Mouse (Mus musculus): ENCODE data around the gene Tmem232.
A peak's percentile ranks its signal among the peaks of the same experiment; 100 is the strongest.
"Not testable (repeated sequence)": the region's sequence is repeated elsewhere in the genome, so short reads cannot be mapped to it uniquely, and the experiment has no call there.

Tmem232 gene

GRCm38 (mm10) chr17:65540441-65541272 lies at the start of gene Tmem232:
Gene Tmem232 (minus strand): TSS chr17:65540782.
- DNase-seq (ENCODE audit: low spot score) = no peak

DNA sequence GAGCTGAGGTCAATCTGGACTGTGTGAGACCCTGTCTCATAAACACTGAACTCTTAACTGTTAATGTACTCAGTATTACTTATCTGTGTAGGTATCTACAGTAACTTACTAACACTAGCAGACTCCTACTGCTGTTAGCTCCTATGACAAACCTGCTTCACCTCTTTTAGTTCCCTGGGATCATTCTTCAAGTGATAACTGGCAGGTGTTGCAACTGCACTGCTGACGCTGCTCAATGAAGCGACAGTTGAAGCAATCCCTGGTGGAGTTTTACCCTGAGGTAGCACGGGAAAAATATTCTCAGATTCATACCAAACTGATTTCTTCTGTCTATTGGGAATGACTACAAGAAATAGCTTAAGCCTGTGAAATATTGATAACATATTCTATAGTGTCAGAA lies 46.3 kb upstream of the Tmem232 start:
- DNase-seq (ENCODE audit: low spot score) = no peak

GRCm38 (mm10) chr17:65581440-65581839 lies 40.9 kb upstream of the Tmem232 start:
- no peak for DNase-seq (ENCODE audit: low spot score)

- DNase-seq (ENCODE audit: low spot score) = no peak
These were observed 39.2 kb upstream of the Tmem232 start for GRCm38 (mm10) chr17:65579766-65580165.

- DNase-seq (ENCODE audit: low spot score) = no peak
These were observed 34.8 kb upstream of the Tmem232 start for GRCm38 (mm10) chr17:65575339-65575738.

DNA sequence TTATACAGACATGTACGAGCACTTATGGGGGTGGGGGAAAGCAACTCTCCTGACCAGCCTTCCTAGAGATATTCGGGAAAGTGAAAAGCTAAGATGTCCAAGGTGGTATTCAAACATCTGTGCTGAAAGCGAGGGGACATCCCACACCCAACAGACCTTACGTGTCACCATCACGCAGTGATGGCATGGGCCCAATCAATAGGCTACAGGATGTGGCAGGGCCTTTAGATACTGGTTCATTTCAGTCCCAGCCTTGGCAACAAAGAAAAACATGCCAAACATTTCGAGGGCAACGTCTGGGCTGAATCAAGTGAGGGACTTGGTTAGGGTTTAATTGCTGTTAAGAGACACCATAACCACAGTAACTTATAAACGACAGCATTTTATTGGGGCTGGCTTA lies 34.3 kb upstream of the Tmem232 start:
- no peak for DNase-seq (ENCODE audit: low spot score)

- DNase-seq (ENCODE audit: low spot score) = no peak
These were observed 31.3 kb upstream of the Tmem232 start for GRCm38 (mm10) chr17:65571866-65572265.

DNA sequence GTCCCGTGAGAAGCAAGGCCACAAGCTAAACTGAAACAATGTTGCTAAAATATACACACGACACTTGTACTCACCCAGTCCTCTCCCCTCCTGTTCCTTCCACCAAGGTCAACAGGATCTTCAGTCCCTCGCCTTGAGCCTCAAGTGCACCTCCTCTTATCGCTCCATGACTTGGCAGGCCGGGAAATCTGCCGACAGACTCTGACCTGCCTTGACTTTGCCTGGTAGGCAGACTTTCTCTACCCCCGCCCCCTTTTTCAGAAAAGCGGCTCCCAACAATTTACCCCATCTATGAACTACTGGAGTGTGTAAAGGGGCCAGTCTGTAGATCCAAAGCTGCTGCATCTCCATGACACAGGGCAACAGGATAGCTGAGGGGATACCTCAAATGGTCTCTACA lies 30.9 kb upstream of the Tmem232 start:
- DNase-seq (ENCODE audit: low spot score) = no peak

- no peak for DNase-seq (ENCODE audit: low spot score)
These were observed 23.6 kb upstream of the Tmem232 start for GRCm38 (mm10) chr17:65564189-65564588.

GRCm38 (mm10) chr17:65563345-65563744 lies 22.8 kb upstream of the Tmem232 start:
- DNase-seq (ENCODE audit: low spot score) = no peak

- DNase-seq (ENCODE audit: low spot score) = peak; percentile 39
These were observed 22.2 kb upstream of the Tmem232 start for GRCm38 (mm10) chr17:65562761-65563160.

GRCm38 (mm10) chr17:65561361-65562015 lies 20.9 kb upstream of the Tmem232 start:
- DNase-seq (ENCODE audit: low spot score) = no peak

DNA sequence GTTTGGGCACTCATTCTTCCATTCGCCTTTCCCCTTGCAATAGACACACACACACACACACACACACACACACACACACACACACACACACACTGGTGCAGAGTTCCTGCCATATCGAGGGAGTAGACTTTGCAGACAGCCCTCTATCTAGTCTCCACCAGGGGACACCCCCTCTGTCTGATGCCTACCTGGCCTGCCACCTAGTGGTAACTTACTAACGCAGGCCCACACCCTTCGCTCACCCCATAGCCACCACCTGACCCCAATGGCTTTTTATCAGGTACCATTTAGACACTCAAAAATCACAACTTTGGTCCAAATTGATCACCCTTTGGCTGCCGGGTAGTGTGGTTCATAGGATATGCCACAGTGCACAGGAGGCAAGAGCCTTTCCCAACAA lies 18.7 kb upstream of the Tmem232 start:
- DNase-seq (ENCODE audit: low spot score) = no peak

DNA sequence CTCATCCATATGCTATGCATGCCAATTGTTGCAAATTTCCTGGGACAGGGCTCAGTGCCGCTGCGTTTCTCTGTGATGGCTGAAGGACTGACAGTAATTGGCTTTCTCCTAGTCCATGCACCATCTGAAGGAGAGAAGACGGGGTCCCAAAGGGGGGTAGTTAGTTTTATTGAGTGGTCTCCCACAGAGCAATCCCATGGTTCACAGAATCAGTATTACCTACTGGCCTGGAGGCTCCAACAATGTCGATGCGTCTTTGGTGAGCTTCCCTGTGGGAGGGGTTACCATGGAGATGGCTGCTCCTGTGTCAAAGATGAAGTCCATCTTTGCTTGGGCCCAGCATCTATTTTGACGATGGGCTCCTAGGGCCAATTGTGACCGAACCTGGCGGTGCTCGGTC lies 18.2 kb upstream of the Tmem232 start:
- DNase-seq (ENCODE audit: low spot score) = no peak

DNA sequence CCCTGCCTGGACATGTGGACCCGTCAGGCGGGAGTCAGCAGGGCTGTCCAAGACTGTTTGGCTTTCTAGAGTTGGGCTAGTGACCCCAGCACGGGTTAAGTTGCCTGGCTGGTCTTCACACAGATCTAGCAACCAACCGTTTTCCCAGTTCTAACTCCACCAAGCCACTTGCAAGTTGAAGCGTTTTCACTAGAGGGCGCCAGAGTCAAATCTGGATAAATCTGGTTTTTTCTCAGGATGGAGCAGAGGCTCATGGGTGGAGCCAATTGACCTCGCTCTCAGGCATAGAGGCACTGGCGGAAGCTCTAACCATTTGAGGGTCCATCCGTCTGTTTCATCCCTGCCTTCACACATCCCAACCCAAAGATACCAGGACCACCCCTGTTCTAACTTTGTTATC lies 17.6 kb upstream of the Tmem232 start:
- DNase-seq (ENCODE audit: low spot score) = no peak

DNA sequence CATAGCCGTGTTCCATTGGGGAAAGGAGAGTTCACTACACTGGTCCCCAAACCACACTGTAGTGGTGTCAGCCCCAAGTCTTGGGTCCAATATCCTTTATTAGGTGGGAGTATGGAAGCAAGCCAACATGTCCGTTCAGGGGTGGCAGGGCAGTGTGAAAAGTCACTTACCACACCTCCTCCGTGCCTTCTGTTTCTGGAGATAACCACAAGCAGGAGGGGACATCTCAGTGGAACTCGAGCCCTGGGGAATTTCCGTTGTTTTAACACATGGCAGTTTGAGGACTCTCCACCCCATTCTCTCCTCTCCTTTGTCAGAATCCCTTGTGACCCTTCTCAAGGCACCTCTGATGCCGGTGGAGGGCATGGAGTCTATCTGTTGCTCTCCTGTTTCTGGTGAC lies 16.6 kb upstream of the Tmem232 start:
- no peak for DNase-seq (ENCODE audit: low spot score)

DNA sequence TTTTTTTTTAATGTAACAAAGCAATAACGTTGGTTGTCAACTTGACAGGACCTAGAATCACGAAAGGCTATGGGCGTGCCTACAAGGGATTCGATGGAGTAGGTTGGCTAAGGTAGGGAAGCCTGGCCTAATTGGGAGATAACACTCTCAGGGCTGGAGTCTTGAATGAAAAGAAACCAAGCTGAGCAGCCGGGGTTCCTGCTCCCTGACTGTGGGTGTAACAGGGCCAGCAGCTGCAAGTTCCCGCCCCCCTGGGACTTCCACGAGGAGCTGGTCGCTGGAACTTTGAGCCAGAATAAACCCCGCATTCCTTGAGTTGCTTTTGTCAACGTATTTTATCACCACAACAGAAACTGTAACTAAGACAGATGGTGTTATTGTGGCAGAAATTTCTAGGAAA lies 16.2 kb upstream of the Tmem232 start:
- DNase-seq (ENCODE audit: low spot score) = no peak

GRCm38 (mm10) chr17:65552426-65552997 lies 11.9 kb upstream of the Tmem232 start:
- no peak for DNase-seq (ENCODE audit: low spot score)

DNA sequence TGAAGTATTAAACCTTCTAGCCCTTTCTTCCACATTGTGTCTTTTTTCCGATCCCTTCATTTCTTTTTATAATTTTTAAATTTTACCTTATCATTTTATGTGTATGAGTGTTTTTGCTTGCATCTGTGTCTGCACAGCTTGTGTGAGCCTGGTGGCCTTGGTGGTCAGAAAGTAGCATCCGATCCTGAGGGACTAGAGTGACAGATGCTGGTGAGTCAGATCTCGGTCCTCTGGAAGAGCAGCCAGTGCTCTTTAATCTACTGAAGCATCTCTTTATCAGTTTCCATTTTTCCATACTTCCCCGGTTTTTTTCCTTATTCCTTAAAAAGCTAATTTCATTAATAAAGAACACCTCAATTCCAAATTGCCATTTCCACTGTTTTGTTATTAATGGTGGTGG lies 9.8 kb upstream of the Tmem232 start:
- no peak for DNase-seq (ENCODE audit: low spot score)

DNA sequence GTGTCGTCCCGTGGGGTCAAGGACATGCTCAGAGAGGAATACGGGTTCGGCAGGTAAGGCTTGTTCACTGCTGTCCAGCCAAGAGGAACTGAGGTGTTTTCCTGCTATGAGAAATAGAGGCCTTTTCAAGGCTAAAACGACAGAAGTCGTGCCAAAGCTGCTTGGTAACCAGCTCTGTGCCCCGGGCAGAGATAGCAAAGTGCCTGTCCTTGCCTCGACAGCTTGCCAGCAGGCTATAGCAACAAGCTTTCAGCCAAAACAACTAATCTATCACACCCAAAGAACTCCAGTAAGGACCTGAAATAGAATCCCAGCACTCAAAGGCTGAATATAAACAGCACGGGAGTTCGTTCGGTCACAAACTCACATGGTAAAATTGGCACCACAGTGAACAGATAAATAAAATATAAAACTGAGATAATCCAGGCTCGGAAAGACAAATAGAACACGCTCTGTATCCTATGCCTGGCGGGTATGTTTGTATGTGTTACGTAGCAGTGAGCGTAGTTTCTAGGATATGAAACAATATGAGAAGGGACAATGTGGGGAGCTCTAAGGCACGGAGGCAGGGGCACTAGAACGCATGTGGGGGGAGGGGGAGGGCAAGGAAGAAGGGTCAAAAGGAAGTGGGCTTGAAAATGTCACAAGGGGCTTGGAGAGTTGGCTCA lies 8.2 kb upstream of the Tmem232 start:
- no peak for DNase-seq (ENCODE audit: low spot score)

GRCm38 (mm10) chr17:65546221-65546620 lies 5.6 kb upstream of the Tmem232 start:
- not testable (repeated sequence) for DNase-seq (ENCODE audit: low spot score)

- DNase-seq (ENCODE audit: low spot score) = no peak
These were observed 4.4 kb downstream of the Tmem232 start for GRCm38 (mm10) chr17:65536156-65536555.

DNA sequence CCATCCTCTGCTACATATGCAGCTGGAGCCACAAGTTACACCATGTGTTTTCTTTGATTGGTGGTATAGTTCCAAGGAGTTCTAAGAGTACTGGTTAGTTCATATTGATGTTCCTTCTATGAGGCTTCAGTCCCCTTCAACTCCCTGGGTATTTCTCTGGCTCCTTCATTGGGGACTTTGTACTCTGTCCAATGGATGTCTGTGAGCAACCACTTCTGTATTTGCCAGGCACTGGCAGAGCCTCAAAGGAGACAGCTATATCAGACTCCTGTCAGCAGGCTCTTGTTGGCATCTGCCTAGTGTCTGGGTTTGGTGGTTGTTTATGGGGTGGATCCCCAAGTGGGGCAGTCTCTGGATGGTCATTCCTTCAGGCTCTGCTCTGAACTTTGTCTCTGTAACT lies 8.2 kb downstream of the Tmem232 start:
- not testable (repeated sequence) for DNase-seq (ENCODE audit: low spot score)
